Mouse (Mus musculus) 3134 (cell line): ENCODE results near the gene Slc4a3.

ENCODE experiments used
- DNase-seq: peaks from one replicate; pipeline ENCODE4 v3.0.0-alpha.2; 2011; ENCODE audit warnings: low spot score; ENCODE audit not compliant: insufficient read length; ENCODE audit errors: extremely low read depth

Gene Slc4a3

GRCm38 (mm10) chr1:75545965-75546956 lies at the start of gene Slc4a3:
TSS of gene Slc4a3 (plus strand) at chr1:75546266.
- DNase-seq = peak; percentile 79

DNA sequence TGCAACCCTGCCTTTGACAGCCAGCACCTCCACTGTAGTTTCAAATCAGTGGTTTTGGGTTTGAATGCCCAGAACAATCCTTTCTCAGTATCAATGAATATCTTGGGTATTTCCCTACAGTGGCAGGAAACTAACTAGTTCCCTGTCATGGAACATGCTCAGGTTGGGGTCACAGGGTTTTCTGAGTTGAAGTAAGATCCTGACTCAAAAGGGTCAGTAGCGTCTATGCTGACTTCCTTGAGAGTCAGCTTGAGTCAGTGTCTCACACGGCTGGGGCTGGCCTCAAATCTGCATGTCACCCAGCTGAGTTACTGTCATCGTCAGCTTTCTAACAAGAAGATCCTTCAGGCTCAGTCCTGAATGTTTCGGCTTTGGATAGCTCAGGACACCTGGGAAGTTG lies 47.2 kb upstream of the Slc4a3 start:
- no peak for DNase-seq

DNA sequence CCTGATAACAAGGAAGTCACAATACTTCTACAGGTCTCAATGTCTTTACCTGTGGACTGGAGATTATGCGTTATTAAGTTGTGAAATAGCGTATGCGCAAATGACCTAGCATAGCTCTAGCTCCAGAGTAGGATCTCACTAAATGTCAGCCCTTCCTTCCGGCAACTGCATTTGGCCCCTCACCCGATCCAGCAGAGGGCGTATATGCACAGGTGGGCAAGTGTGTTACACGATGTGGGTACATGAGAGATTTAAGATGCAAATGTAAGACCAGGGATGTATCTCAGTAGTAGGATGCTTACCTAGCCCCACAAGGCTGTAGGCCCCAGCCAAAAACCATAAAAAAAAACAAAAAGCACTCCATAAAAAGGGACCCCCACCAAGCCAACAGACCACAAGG lies 46.6 kb upstream of the Slc4a3 start:
- DNase-seq = no peak

DNA sequence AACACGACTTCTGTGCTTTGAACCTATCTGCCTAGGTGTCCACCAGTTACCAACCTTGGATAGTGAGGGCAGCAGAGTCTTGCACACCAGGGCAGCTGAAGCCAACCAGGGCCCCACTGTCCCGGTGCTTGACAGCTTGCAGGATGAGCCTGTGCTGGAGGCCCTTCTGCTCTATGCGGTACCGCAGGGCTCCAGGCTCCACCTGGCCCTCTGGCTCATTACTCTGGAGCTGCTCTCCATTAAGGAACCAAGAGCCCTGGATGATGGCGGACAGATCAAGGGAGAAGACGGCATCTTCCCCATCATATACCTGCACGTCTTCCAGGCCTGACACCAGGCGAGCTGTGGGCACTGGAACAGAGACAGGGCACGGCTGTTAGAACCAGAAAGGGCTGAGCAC lies 44.2 kb upstream of the Slc4a3 start:
- no peak for DNase-seq

GRCm38 (mm10) chr1:75502945-75503650 lies 43.0 kb upstream of the Slc4a3 start:
- DNase-seq = no peak

- DNase-seq = no peak
These were observed 42.5 kb upstream of the Slc4a3 start for GRCm38 (mm10) chr1:75503651-75503980.

- DNase-seq = no peak
These were observed 41.6 kb upstream of the Slc4a3 start for GRCm38 (mm10) chr1:75504256-75505045.

DNA sequence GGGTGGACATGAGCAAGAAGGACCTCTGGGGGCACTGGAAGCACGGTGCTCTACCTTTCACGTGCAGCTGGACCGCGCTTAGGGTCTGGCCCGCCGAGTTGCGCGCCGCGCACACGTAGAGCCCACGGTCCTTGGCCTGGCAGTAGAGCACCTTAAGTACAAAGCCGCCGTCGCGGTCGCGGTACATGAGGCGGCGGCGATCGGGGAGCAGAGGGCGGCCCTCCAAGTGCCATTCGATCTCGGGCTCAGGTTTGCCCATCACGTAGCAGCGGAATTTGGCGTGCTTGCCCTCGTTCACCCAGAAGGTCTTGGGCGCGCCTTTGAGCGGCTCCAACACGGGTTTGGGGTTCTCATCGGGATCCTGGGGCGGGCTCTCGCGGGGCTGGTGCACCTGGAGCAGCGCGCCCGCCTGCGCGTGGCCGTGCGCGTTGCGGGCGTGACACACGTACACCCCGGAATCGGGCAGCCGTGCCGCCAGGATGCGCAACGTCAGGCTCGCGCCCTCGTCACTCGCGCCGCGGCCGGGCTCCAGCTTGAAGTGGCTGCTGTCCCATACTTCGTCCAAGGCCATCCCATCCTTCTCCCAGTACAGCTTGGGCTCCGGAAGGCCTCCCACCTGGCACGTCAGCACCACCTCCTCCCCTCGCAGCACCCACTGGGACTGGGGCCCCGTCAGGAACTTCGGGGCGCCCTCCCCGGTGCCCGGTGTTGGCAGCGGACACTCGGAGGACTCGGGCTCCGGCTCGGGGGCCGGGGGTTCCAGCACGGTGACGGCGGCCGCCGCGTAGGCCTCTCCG lies 40.7 kb upstream of the Slc4a3 start:
- DNase-seq = no peak

GRCm38 (mm10) chr1:75505956-75506831 lies 39.9 kb upstream of the Slc4a3 start, which contains the start of gene Obsl1:
TSS of gene Obsl1 (minus strand) at chr1:75506452.
- DNase-seq = no peak

DNA sequence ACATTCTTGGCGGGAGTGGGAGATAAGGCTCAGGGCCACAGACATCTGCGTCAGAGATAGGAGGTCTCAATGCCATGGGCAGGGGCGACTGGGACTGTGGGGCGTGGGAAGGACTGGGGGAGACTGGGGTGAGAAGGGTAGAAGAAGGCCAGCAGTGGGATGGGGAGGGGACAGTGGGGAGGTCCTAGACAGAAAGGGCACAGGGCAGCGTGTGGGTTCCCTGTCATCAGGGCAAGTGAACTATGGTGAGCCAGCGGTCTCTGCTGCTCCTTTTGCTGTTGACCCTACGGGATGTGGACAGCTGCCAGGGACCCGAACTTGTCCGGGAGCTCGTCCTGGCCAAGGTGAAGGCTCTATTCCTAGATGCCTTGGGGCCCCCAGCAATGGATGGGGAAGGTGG lies 39.1 kb upstream of the Slc4a3 start, which contains the start of gene Inha:
Gene Inha (plus strand): TSS at position 72 of the 400 bp plus-strand sequence.
- no peak for DNase-seq

DNA sequence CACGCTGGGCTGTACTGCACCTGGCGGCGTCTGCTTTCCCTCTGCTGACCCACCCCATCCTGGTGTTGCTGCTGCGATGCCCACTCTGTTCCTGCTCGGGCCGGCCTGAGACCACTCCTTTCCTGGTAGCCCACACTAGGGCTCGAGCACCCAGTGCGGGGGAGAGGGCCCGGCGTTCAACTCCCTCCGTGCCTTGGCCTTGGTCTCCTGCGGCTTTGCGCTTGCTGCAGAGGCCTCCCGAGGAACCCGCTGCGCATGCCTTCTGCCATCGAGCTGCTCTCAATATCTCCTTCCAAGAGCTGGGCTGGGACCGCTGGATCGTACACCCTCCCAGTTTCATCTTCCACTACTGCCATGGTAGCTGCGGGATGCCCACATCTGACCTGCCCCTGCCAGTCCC lies 36.5 kb upstream of the Slc4a3 start:
- no peak for DNase-seq

- DNase-seq = no peak
These were observed 35.9 kb upstream of the Slc4a3 start for GRCm38 (mm10) chr1:75510154-75510553.

DNA sequence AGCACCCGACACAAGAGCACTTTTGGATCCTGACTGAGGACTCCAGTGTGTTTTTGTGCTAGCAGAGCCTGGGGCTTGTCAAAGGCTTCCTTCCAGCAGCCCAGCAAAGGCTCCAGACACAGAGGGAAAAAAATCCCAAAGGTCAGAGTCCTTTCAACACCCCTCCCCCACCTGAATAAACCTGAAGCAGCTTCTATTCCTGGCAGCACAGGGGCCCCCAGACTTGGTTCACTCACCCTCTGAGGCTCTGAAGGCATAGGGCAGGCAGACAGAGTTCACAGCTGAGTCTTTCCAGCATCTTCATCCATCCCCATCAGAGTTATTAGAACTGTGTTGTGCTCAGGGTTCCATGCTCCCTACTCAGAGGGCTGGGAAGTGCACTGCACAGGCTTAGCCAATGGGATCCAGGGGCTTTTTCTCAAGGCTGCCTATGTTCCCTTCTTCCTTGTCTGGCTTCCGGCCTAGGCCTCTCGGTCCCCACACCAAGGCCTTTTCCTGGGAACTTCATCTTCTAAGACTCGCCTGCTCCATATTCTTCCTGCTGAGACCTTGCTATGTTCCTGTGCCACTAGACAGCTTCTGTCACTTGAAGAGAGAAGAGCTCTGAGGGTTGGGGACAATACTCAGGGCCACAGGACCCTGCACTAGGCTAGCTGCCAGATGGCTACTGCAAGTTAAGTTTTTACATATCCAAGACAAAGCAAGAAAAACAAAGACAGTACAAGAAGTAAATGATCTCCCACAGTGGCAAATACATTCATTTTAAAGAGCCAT lies 34.4 kb upstream of the Slc4a3 start:
- DNase-seq = no peak

DNA sequence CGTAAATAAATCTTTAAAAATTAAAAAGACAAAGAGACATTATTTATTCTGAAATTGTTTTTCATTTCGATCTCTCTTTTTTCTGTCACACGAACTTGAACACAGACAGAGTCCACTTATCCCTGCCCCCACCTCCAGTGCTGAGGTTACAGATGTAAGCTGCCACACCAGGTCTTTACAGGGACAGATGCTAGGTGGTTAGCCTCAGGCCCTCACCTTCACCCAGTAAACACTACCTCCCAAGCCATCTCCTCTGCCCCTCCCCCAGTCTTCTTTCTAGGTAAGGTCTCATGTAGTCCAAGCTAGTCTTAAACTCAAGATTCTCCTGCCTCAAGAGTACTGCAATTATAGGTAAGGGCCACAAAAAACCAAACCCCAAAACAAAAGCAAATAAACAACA lies 33.5 kb upstream of the Slc4a3 start:
- no peak for DNase-seq

- no peak for DNase-seq
These were observed 29.2 kb upstream of the Slc4a3 start for GRCm38 (mm10) chr1:75516703-75517380.

GRCm38 (mm10) chr1:75517984-75518383 lies 28.1 kb upstream of the Slc4a3 start:
- DNase-seq = no peak

GRCm38 (mm10) chr1:75518427-75518826 lies 27.6 kb upstream of the Slc4a3 start:
- no peak for DNase-seq

GRCm38 (mm10) chr1:75519576-75519975 lies 26.5 kb upstream of the Slc4a3 start:
- DNase-seq = no peak
